Mouse (Mus musculus): ENCODE data around the gene P4htm.

The P4htm gene

DNA sequence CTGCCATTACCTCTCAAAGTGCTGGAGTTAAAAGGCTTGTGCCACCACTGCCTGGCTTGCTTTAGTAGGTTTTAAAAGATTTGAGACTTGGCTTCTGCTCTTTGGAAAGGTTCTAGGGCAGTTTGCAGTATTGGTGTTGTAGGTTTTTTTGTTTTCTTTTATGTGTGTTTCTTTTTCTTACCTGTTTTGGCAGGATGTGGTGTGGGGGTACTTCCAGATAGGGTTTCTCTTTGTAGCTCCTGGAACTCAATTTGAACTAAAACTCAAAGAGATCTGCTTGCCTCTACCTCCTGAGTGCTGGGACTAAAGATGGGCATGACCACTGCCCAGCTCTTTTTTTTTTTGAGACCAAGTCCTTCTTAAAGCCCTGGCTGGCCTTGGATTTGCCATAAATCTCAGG lies 56.6 kb downstream of the P4htm start:
- DNase-seq: no peak

DNA sequence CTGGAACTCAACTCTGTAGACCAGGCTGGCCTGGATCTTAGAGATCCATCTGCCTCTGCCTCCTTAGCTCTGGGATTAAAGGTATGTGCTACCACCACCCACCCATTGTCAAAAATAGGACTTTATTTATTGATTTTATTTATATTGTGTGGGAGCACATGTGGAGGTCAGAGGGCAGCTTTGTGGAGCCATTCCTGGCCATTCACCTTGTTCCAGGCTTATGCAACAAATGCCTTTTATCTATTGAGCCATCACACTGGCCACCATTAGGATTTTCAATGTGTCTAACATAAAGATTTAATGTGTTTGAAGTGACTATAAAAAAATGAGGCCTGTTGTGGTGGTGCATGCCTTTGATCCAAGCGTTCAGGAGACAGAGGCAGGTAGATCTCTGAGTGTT lies 66.0 kb downstream of the P4htm start:
- DNase-seq: no peak

DNA sequence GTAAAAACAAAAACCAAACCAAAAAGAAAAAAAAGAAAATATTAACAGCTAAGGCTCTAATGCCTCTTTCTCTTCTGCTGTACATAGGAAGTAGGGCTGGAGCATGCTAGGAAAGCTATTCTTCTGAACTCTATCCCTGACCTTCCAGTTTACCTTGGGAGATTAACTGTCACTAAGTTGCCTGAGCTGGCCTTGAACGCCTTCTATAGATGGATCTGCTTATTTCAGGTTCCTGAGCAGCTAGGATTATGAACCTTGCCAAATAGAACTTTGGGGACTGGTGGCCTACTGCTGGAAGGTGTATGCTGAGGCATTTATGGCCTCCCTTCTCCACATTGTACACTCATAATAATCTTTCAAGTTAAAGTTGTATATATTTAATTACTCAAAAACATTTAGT lies 66.5 kb downstream of the P4htm start:
- no peak for DNase-seq
